Mouse (Mus musculus): ENCODE measurements around the gene Igll1. TPM values are rescaled to one million over a fixed set of nuclear protein-coding genes. Genes with fewer than 3 reads are reported as not detected.
"Not testable (repeated sequence)": the region's sequence is repeated elsewhere in the genome, so short reads cannot be mapped to it uniquely, and the experiment has no call there.

The Igll1 gene
- not detected in 2 replicates for total RNA-seq (2017)

DNA sequence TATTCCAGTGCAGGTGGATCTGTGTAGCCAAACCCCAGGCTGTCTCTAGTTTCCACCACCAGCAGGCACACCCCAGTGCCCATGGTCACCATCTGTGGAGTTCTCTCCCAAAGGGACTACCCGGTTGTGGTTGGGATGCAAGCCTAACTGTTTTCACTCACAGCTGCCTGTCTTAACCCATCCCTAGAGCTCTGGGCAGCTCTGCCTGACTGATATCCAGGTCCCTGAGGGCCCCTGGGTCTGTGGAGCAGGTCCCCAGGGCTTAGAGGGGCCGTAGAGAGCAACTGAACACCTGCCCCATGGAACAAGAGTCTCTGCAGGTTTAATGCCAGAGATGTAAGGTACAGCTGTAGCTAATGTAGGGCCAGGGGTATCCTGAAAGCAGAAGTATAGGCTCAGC, at the start of gene Igll1:
Igll1 (minus strand) TSS at position 8 of the 400 bp plus-strand sequence.
- no peak for ATAC-seq (replicated peaks; ENCODE audit: low read depth, poor library complexity, severe bottlenecking)

DNA sequence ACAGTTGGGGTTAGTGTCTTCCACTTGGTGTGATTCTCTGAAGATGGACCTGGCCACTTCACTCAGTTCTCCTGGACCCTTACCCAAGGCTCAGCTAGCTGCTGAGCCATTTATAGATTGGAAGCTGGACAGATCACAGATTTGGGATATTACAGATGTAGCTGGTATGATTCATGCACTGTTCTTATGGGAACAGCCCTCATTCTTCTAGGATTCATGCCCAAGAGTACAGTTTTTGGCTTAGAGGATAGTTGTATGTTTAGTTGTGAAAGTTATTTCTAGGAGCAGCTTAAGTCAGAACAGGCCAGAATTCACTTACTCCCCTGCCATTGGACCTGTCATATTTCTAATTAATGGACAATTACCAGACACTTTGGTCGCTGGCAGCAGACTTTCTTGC, 49.7 kb upstream of the Igll1 start:
- ATAC-seq (replicated peaks; ENCODE audit: low read depth, poor library complexity, severe bottlenecking), result no peak

GRCm38 (mm10) chr16:16911641-16912597, 48.1 kb upstream of the Igll1 start:
- ATAC-seq (replicated peaks; ENCODE audit: low read depth, poor library complexity, severe bottlenecking), result peak; percentile 92

DNA sequence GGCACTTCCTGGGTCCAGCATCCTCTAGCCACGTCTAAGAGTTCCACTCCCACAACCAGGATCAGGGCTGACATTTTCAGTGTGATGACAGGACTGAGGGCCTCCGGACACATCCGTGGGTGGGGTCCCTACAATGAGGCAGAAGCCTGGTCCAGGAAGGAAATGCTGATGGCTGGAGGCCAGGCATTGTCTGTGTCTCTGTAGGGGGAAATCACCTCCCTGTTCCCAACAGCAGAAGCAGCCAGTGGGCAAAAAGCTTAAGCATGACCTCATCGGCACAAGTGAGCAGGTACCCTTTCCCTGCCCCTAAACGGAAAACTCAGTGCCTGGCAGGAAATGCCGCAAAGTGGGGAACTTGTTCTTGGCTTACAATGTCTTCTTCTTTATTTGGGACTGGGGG, 44.0 kb upstream of the Igll1 start:
- no peak for ATAC-seq (replicated peaks; ENCODE audit: low read depth, poor library complexity, severe bottlenecking)

GRCm38 (mm10) chr16:16903188-16903587, 39.4 kb upstream of the Igll1 start:
- ATAC-seq (replicated peaks; ENCODE audit: low read depth, poor library complexity, severe bottlenecking), result no peak

- peak; percentile 60 for ATAC-seq (replicated peaks; ENCODE audit: low read depth, poor library complexity, severe bottlenecking)
Observed at GRCm38 (mm10) chr16:16902329-16902728, 38.5 kb upstream of the Igll1 start.

GRCm38 (mm10) chr16:16897056-16897584, 33.3 kb upstream of the Igll1 start:
- ATAC-seq (replicated peaks; ENCODE audit: low read depth, poor library complexity, severe bottlenecking), result no peak

DNA sequence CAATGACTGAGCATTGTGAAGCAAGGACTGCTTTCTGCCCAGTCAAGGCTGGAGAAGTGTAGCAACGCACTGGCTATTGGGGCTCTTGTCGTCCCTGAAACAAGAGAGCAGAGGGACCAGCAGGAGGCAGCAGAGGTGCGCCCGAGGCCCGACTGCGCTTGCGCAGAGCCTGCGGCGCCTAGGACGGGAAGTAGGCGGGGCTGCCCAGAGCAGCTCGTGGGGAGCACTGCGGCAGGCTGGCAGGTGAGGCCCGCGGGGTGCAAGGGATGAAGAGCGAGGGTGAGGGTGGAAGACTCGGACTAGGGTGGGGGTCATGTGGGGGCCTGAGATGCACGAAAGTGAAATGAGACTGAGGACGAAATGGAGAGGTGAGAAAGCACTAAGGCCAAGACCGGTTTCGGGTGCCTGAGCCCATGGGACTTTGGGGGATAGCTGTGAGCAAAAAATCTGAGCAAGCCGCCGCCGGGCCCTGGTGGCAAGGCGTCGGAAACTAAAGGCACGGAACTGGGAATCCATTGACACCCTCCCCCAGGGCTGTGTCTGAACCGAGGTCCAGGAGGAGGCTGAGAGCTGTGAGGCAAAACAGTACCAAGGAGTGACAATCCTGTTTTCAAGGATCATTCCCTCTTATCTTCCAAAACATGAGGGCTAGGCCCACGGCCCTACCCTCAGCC, 32.7 kb upstream of the Igll1 start, which contains the start of gene Ppm1f:
Ppm1f (plus strand) TSS at position 88 of the 674 bp plus-strand sequence.
- ATAC-seq (replicated peaks; ENCODE audit: low read depth, poor library complexity, severe bottlenecking), result peak; percentile 92

DNA sequence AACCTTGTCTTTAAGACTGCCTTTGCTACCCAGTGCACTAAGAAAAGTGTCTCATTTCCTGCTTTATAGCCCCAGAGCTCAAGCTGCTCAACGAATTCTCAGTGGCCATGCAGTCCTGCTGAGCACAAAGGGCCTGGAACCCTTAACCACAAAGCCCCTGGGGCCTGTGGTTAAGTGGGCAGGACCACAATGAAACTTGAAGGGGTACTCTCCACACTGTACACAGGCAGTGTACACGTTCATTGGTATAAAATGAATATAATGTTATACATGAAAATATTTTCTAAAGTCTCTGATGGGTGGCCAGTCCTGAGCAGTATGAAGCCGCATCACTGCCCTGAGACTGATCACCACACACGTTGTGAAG, 32.2 kb upstream of the Igll1 start:
- ATAC-seq (replicated peaks; ENCODE audit: low read depth, poor library complexity, severe bottlenecking), result peak; percentile 57

- no peak for ATAC-seq (replicated peaks; ENCODE audit: low read depth, poor library complexity, severe bottlenecking)
Observed at GRCm38 (mm10) chr16:16892366-16892765, 28.6 kb upstream of the Igll1 start.

DNA sequence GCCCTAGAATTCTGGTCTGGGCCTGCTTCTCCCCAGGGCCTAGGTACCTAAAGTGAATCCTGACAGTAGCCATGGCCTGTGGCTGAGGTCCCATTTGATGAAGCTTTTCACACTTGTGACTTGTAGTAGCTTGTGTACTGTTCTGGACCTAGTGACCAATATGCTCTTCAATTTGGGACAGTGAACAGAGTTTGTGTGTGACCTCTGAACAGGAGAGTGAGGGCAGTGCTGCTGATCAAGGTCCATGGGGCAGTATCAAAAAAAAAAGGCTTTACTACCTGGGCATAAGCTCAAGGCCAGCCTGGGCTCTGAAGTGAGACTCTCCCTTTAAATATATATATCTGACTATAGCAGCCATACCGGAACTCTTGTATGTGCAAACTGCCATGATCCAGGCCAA, 24.6 kb upstream of the Igll1 start:
- no peak for ATAC-seq (replicated peaks; ENCODE audit: low read depth, poor library complexity, severe bottlenecking)

DNA sequence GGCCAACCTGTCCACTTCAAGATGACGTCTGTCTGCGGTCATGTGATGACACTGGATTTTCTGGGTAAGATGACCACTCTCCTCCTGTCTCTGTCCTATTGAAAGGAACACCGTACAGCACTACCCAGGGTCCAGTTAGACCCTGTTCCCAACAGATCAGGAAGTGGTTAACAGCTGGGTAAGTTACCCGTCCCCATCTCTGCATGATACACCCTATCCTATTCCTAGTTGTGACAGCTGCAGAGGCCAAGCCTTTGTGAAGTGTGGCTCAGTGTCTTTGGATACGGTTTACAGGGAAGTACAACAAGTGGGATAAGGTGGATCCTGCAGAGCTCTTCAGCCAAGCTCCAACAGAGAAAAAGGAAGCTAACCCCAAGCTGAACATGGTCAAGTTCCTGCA, 15.2 kb upstream of the Igll1 start:
- no peak for ATAC-seq (replicated peaks; ENCODE audit: low read depth, poor library complexity, severe bottlenecking)

- peak; percentile 97 for ATAC-seq (replicated peaks; ENCODE audit: low read depth, poor library complexity, severe bottlenecking)
Observed at GRCm38 (mm10) chr16:16870617-16871331, 7.0 kb upstream of the Igll1 start, which contains the start of the genes Top3b and Vpreb1. Gene Top3b (plus strand): TSS chr16:16870736. Gene Vpreb1 (minus strand): TSS chr16:16870843.

GRCm38 (mm10) chr16:16870241-16870616, 6.4 kb upstream of the Igll1 start:
- ATAC-seq (replicated peaks; ENCODE audit: low read depth, poor library complexity, severe bottlenecking), result no peak

GRCm38 (mm10) chr16:16865696-16866561, 2.1 kb upstream of the Igll1 start:
- ATAC-seq (replicated peaks; ENCODE audit: low read depth, poor library complexity, severe bottlenecking), result no peak

GRCm38 (mm10) chr16:16865217-16865616, 1.4 kb upstream of the Igll1 start:
- ATAC-seq (replicated peaks; ENCODE audit: low read depth, poor library complexity, severe bottlenecking), result peak; percentile 93

DNA sequence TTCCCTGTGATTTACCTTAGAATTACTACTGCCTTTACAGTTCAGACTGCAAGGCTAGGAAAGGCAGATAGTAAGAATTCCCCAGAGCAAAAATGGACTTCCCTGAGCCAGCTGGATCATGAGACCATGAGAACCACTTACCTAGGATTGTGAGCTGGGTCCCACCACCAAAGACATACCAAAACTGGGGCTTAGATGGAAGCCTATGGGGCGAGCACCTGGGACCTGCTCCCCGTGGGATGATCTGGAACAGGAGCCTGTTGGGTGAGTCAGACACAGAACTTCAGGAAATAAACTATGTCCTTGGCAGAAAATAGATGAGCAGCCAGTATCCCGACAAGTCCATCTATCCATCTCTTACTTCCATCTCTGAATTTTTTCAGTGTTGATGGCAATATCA, 1.5 kb downstream of the Igll1 start:
- ATAC-seq (replicated peaks; ENCODE audit: low read depth, poor library complexity, severe bottlenecking), result no peak

GRCm38 (mm10) chr16:16856731-16857476, 6.9 kb downstream of the Igll1 start:
- no peak for ATAC-seq (replicated peaks; ENCODE audit: low read depth, poor library complexity, severe bottlenecking)

DNA sequence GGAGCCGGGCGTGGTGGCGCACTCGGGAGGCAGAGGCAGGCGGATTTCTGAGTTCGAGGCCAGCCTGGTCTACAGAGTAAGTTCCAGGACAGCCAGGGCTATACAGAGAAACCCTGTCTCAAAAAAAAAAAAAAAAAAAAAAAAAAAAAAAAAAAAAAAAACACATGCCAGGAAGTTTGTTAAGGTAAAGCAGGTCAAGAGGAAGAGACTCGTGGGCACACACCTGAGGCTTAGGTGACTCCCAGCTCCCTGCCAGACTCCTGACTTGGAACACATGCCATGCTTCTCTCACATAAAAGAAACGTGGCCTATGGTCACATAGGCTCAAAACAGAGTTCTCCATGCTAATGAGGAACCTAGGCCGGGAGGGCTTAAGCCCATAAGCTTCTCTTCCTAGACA, 7.7 kb downstream of the Igll1 start:
- not testable (repeated sequence) for ATAC-seq (replicated peaks; ENCODE audit: low read depth, poor library complexity, severe bottlenecking)

All from common myeloid progenitor, adult 5-6 weeks (primary cell).